Mouse (Mus musculus): ENCODE results near the gene Gm49337.

DNA sequence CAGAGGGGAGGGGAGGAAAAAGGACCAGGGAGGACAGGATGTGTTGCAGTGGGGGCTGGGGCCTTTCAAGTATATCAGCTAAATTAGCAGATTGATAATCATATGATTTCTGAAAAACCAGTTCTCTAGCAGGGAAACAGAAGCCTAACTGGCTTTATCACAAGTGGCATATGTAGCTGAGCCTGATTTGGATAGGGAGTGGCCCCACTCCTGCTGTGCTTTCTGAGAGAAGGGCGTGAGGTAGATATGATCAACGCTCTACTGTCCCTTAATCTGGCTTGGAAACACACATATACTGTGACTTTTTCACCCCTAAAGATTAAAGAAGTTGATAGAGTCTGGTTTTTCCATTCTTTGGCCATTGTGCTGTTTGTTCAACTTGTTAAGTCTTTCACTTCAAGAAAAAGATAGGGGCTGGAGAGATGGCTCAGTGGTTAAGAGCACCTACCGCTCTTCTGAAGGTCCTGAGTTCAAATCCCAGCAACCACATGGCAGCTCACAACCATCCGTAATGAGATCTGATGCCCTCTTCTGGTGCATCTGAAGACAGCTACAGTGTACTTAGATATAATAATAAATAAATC, 47.3 kb upstream of the Gm49337 start:
- no peak for TF ChIP-seq POLR2A (IDR thresholded peaks at IDR 0.05; ENCODE audit: borderline replicate concordance, insufficient read depth, low read length)
- no peak for TF ChIP-seq CTCF (IDR thresholded peaks at IDR 0.05; ENCODE audit: borderline replicate concordance, insufficient read depth, low read depth, low read length)

Data from cerebellum, adult 2 months (tissue).